Mouse (Mus musculus) thymus, postnatal 10 days (tissue): ENCODE measurements around the gene Kirrel3.

Source experiments
- DNase-seq, 2 experiments: peaks; one replicate each; pipeline ENCODE4 v3.0.0; 2021; ENCODE audit warnings: low spot score in 2 of 2

Gene Kirrel3

GRCm38 (mm10) chr9:34603750-34604149 is 118.1 kb downstream of the Kirrel3 start:
- DNase-seq, result no peak

DNA sequence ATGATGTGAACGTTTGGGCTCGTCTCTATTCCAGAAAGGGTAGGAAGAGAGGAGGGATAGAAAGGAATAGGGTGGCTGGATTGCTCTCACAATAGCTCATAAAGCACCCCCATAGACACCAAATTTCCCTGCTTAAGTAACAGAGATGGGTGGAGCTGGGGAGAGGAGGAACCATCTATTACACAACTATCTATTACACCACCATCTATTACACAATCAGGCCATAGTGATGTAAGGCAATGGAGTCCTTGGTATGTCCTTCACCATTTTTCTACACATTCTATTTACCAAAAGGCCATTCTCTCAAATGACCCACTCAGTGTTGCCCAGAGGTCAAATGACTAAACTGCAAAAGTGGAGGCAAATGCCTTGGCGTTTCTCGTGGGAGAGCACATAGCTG is 119.2 kb downstream of the Kirrel3 start:
- no peak for DNase-seq

DNA sequence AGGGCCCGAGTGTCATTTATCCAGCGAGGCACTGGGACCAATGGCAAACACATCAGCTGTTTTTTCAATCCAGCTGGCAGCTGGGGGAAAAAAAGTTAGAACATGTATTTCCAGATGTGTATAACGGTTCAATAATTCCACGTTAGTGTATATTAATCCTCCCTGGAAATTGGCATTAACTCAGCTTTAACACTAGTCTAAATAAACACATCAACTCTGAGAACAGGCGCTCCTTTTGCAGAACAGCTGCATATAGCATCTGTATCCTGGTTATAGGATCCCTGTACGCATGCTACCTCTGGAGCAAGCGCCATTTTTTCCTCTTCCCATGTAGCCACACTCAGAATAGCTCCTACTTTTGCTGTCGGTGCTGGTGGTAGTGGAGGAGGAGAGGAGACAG is 119.8 kb downstream of the Kirrel3 start:
- DNase-seq, result no peak

DNA sequence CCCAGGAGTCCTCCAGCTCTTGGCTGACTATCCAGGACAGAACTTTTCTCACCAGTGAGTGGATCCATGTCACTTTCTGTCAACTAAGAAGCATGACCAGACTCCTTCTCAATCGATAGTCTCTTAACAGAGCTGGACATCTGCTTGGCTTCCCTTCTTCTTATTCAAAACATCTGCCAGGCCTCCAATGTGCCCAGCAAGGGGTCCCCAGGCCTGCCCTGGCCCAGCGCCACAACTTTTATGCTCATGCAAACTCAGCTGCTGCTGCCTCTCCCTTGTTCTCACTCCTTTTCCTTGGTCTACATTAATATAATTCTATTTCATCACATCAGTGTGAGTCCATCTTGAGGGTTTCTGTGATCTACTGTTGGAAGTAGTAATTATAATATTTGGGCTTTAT is 122.3 kb downstream of the Kirrel3 start:
- DNase-seq, result no peak

DNA sequence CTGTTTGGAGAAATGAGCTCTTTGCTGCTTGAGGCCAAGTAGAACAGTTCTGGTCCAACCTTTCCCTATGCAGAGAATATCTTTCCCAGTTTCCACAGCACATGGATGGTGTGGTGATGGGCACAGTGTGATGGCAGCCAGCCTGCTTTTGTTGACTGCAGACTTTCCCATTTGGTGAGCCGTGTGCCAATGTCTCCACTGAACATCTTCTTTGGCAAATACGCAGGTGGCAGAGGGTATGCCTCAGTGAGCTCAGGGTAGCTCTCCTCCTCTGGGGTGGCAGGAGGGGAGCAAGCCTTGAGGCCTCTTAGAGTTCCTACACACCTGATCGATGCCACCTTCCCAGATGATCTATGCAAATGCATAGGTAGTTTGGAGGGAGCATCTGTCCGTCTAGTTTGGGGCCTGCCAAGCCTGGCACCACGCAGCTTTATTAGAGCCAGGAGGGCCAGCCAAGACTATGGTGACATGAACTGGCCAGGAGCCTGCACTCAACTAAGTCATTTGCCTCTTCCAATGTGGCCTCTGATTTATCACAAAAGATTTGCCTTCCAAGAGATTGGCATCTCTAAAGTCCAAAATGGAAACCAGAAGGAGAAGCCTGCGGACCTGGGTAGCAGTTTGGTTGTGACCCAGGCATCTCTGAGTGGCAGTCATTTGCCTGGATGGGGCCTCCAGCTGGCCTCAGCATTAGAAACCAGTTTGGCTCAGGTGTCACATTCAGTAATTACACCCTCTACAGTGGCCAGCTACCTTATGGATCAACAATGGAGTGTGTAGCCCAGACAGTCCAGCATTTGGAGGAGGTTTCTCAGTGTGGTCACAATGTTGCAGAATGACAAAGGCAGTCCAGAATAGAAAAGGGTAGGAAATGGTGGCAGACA is 127.4 kb downstream of the Kirrel3 start:
- no peak for DNase-seq

- no peak for DNase-seq
These were observed 132.4 kb downstream of the Kirrel3 start for GRCm38 (mm10) chr9:34618099-34618498.

DNA sequence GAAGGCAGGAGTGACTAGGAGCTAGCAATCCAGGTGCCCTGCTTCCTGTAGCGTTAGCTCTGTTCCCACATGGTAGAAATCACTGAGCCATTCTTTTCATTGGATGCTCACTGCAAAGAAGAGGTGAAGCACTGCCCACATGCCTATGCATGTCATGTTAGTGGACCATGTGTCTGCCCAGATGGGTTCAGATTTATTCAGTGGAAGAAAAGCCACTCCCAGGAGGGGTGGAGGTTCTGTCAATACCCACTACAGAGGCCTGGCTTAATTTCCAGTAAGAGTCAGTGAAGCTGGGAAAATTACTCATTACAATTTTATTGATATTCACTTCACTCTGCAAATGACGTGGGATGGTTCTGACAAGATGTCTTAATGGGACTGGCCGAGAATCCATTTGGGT is 134.2 kb downstream of the Kirrel3 start:
- no peak for DNase-seq

GRCm38 (mm10) chr9:34623526-34623925 is 137.8 kb downstream of the Kirrel3 start:
- no peak for DNase-seq

- DNase-seq, result no peak
These were observed 138.3 kb downstream of the Kirrel3 start for GRCm38 (mm10) chr9:34624021-34624420.

DNA sequence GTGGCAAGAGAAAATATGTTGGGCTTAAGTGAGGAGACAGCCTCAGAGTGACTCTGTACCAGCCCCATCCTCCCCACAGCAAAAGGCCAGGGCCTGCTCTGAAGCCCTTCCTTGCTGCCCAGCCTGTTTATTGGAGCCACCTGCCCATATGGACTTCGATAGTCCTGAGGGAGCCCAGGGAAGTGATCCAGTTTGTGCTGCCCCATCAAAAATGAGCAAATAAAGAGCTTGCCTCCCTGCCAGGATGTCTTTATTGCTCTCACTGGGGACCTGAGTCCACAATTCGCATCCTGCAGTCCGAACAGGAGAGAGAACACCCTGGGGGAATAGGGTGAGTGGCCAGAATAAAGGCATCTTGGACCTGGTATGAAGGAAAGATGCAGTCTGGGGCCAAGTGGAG is 143.1 kb downstream of the Kirrel3 start:
- no peak for DNase-seq

DNA sequence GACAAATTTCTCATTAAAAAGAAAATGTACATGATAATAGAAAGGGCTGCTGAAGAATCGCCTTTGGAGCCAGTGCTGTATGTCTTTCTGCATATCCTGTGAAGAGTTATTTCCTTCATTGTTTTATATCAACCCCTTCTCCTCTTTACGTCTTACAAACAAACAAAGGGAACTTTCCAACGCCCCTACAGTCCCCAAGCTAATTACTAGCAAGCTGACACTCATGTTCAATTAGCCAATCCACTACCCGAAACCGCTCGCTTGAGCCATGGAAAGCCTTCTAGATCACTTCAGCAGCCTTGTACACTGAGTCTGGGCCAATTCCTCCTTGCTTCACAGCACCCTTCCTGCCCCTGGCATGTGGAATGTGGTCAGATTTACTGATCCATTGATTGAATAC is 150.0 kb downstream of the Kirrel3 start:
- DNase-seq, result no peak

DNA sequence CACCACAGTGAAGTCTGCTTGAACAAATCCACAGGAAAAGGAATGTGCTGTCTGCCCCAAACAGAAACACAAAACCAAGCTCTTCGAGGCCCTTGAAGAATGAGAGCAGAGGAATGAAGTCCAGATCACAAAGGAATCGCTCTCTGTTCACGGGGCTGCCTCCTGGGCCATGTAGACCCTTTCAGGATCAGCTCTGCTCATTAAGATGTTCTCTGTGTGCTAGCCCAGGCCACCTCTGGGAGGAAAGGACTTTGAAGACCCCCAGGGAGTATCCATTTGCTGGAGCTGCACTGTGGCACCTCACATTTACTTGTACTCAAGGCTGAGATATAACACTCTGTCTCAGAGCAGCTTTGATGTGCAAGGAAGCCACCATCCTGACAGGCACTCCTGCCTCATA is 158.2 kb downstream of the Kirrel3 start:
- no peak for DNase-seq

GRCm38 (mm10) chr9:34644392-34644791 is 158.7 kb downstream of the Kirrel3 start:
- DNase-seq, result no peak

GRCm38 (mm10) chr9:34646831-34647230 is 161.1 kb downstream of the Kirrel3 start:
- DNase-seq, result no peak

DNA sequence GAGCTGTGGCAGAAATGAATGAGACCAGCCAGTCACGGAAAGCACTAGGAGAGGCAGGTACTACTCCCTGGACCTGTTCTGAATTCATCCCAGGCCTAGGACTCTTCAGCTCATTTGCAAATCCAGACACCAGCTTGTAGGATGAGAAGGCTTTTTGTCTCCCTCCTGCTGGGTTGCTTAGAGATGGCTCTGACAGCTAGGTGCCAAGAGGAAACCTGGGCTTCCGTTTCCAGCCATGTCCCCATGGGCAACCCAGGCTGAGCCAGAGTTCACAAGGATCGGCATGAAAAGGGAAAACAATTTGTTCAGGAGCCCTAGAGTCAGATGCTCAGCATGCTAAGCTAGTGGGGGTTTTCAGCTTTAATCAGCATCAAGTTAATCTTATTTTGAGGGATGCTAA is 166.6 kb downstream of the Kirrel3 start:
- DNase-seq, result no peak

DNA sequence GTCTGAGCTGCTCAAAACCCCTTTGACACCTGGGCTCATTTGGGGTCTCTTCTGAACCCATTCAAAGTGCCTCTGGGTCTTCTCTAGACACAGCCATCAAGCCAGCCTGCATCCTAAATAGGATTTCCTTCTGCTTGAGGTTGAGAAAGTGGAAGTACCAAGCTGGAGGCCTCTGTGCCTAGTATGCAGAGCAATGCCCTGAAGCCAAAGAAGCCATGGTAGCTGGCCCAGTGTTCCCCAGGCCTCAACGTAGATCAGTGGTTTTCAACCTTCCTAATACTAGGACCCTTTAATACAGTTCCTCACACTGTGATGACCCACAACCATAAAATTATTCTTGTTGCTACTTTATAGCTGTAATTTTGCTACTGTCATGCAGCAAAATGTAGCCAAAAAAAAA is 167.4 kb downstream of the Kirrel3 start:
- no peak for DNase-seq

DNA sequence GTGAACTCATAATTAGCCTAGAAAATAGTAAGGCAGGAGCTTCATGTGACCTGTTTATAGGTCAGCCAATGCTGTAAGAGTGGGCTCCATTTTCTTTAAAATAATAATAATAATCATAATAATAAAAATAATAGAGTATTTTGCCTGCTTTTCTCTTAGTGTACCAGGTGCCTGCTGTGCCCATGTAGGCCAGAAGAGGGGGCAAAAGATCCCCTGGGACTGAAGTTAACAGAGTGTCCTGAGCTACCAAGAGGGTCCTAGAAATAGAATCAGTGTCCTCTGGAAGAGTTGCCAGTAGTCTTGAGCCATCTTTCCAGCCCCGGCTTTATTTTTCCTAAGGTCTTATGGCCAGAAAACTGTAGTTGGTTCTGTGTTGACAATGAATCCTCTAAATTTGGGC is 174.9 kb downstream of the Kirrel3 start:
- DNase-seq, result no peak

DNA sequence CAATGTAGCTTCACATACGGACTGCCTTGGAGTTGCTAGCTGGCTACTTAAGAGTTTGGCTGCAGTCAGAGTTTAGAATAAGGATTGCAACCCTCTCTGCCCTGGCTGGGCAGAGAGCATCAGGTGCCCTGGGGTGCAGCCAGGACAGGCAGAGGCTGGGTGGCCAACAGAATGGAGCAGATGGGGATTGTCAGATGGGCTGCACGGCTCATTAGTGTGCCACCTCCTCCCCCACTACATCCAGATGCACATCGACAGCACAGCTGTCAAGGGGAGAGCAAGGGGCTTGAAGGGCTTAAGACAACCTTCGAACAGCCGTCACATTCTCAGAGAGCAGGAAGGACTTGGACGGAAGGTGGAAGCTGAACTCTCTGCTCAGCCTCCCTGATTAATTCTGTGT is 177.7 kb downstream of the Kirrel3 start:
- no peak for DNase-seq

- no peak for DNase-seq
These were observed 179.9 kb downstream of the Kirrel3 start for GRCm38 (mm10) chr9:34665361-34666129.

- DNase-seq, result no peak
These were observed 181.5 kb downstream of the Kirrel3 start for GRCm38 (mm10) chr9:34667182-34667581.

DNA sequence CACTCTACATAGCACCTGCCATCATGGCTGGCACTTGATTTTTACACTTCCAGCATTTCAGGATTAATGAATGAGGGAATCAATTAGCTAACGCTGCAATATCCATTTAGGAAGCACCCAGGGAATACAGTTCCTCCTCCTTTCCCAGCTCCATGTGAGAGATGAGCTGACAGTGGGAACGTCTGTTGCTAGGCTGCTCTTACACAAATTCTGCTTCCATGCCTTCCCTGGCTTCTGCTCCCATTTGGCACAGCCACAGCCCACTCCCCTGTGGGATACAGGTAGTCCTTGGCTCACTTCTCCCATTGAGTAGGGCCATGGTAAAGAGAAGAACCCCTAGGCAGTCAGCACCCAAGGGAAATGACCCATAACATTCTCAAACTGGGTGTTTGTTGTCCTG is 185.2 kb downstream of the Kirrel3 start:
- no peak for DNase-seq

GRCm38 (mm10) chr9:34686798-34687197 is 201.1 kb downstream of the Kirrel3 start:
- DNase-seq, result no peak

- DNase-seq, result no peak
These were observed 202.7 kb downstream of the Kirrel3 start for GRCm38 (mm10) chr9:34688358-34688757.
